Mouse (Mus musculus): ENCODE results near the gene Nek2.

GRCm38 (mm10) chr1:191818145-191818631 is 3.1 kb upstream of the Nek2 start:
- TF ChIP-seq TAL1 (IDR thresholded peaks at IDR 0.05; ENCODE audit: low read length) (no peak), GATA1 (IDR thresholded peaks at IDR 0.05; ENCODE audit: low read length) (no peak)

Data from erythroblast, embryonic 14.5 days (primary cell).